In genomic region chr8:84237542-84238229, GRCm38 (mm10) we compare ENCODE assay signal across 8 mouse cellular contexts. TPM values are rescaled to one million over a fixed set of nuclear protein-coding genes. Genes with fewer than 3 reads are reported as not detected.
DNase-seq lines count a peak whose midpoint lies in the region; ATAC-seq and TF ChIP-seq lines count a peak whose summit lies in the region.

No protein-coding gene starts in this region.

- 17% methylated on average over 19 of the region's 19 CpGs for WGBS in bone marrow, adult 2 months
- WGBS in heart, postnatal 0 days: 13% methylated on average over 19 of the region's 19 CpGs
- 15% methylated on average over 19 of the region's 19 CpGs for WGBS in liver, postnatal 0 days (ENCODE audit: insufficient replicate concordance)
- WGBS in stomach, embryonic 14.5 days: 13% methylated on average over 19 of the region's 19 CpGs

- H3K36me3 ChIP-seq in heart, postnatal 0 days (replicated peaks; ENCODE audit: control insufficient read depth, insufficient read depth, low read length): 0 out of 2 replicates have a peak, but pooled peaks cover 11% of the 10 kb centered on the region
- 0 out of 2 replicates have a peak, but pooled peaks cover 4% of the 10 kb centered on the region for H3K36me3 ChIP-seq in liver, postnatal 0 days (replicated peaks; ENCODE audit: insufficient read depth, low read length)
- 0 out of 2 replicates have a peak, but pooled peaks cover 4% of the 10 kb centered on the region for H3K36me3 ChIP-seq in stomach, embryonic 14.5 days (ENCODE audit: control insufficient read depth, insufficient read depth, low read length)

- peak; percentile 96 for DNase-seq in heart, adult 11 months
- DNase-seq in heart, postnatal 25 days (ENCODE audit: low spot score): no peak
- no peak for DNase-seq in heart, postnatal 0 days (ENCODE audit: low spot score)
- no peak for DNase-seq in liver, postnatal 0 days
- no peak for DNase-seq in gastrocnemius, adult 8-10 months (ENCODE audit: low spot score in 2 of 2)
- DNase-seq in cerebellum, adult 11 months: no peak

- no peaks in the 10 kb centered on the region for H3K9me3 ChIP-seq in heart, postnatal 0 days (replicated peaks; ENCODE audit: control insufficient read depth, low read length)
- no peaks in the 10 kb centered on the region for H3K9me3 ChIP-seq in liver, postnatal 0 days (ENCODE audit: low read length)
- no peaks in the 10 kb centered on the region for H3K9me3 ChIP-seq in stomach, embryonic 14.5 days (ENCODE audit: control insufficient read depth, low read depth, low read length)

- no peaks in the 10 kb centered on the region for H3K27me3 ChIP-seq in heart, postnatal 0 days (ENCODE audit: control insufficient read depth, insufficient read depth, low read length)
- H3K27me3 ChIP-seq in liver, postnatal 0 days (ENCODE audit: insufficient read depth, low read length): no peaks in the 10 kb centered on the region
- no peaks in the 10 kb centered on the region for H3K27me3 ChIP-seq in stomach, embryonic 14.5 days (ENCODE audit: control insufficient read depth, insufficient read depth, low read length)

- peak overlapping the region; percentile 74 for H3K9ac ChIP-seq in heart, postnatal 0 days (replicated peaks; ENCODE audit: low read depth, low read length)
- peak overlapping the region; percentile 56 for H3K9ac ChIP-seq in liver, postnatal 0 days (replicated peaks)
- H3K9ac ChIP-seq in stomach, embryonic 14.5 days (replicated peaks; ENCODE audit: low read depth, low read length): peak overlapping the region; percentile 51

- H3K4me1 ChIP-seq in bone marrow, adult 2 months (ENCODE audit: control insufficient read depth, insufficient read depth, low read length): peaks cover 3% of the 10 kb centered on the region; the same call in 1 of the 2 replicates
- H3K4me1 ChIP-seq in heart, postnatal 0 days (ENCODE audit: control insufficient read depth, insufficient read depth): peaks cover 19% of the 10 kb centered on the region; the same call in 1 of the 2 replicates
- H3K4me1 ChIP-seq in liver, postnatal 0 days (ENCODE audit: insufficient read depth): peaks cover 18% of the 10 kb centered on the region
- H3K4me1 ChIP-seq in stomach, embryonic 14.5 days (ENCODE audit: control insufficient read depth, insufficient read depth, low read length): peaks cover 16% of the 10 kb centered on the region; the same call in 1 of the 2 replicates

- TF ChIP-seq EP300 in heart, postnatal 0 days (IDR thresholded peaks at IDR 0.05; ENCODE audit: low read depth): no peak
- no peak for TF ChIP-seq EP300 in liver, postnatal 0 days (IDR thresholded peaks at IDR 0.05; ENCODE audit: low read depth)

- peak overlapping the region; percentile 64 for H3K4me3 ChIP-seq in bone marrow, adult 2 months (replicated peaks; ENCODE audit: control insufficient read depth, low read depth, low read length)
- peak overlapping the region; percentile 99 for H3K4me3 ChIP-seq in heart, postnatal 0 days (ENCODE audit: low read depth, low read length)
- peak overlapping the region; percentile 78 for H3K4me3 ChIP-seq in liver, postnatal 0 days (ENCODE audit: low read depth, low read length)
- H3K4me3 ChIP-seq in stomach, embryonic 14.5 days (ENCODE audit: low read depth, low read length): peak overlapping the region; percentile 89

- no peak for TF ChIP-seq POLR2A in bone marrow, adult 2 months (IDR thresholded peaks at IDR 0.05; ENCODE audit: borderline replicate concordance, control insufficient read depth, low read depth, low read length)

- H3K4me2 ChIP-seq in heart, postnatal 0 days (ENCODE audit: low read depth, low read length): peak overlapping the region; percentile 82
- peak overlapping the region; percentile 94 for H3K4me2 ChIP-seq in liver, postnatal 0 days (ENCODE audit: low read depth, low read length)
- peak overlapping the region; percentile 58 for H3K4me2 ChIP-seq in stomach, embryonic 14.5 days (replicated peaks; ENCODE audit: low read depth, low read length)

- H3K27ac ChIP-seq in bone marrow, adult 2 months (ENCODE audit: control insufficient read depth, insufficient read depth, low read depth, low read length, poor library complexity): peak overlapping the region; percentile 39
- peak overlapping the region; percentile 83 for H3K27ac ChIP-seq in heart, postnatal 0 days (ENCODE audit: low read depth)
- peak overlapping the region; percentile 76 for H3K27ac ChIP-seq in liver, postnatal 0 days (ENCODE audit: low read depth)
- peak overlapping the region; percentile 44; the same call in 1 of the 2 replicates for H3K27ac ChIP-seq in stomach, embryonic 14.5 days (ENCODE audit: low read length)

- intact Hi-C loops in heart, postnatal 25 days (cut with DNase I): loop anchor here (10.0 kb wide), 2 partner anchors 47 to 53 kb away; partner anchors contain the start of gene Nanos3

- TF ChIP-seq CTCF in bone marrow, adult 2 months (IDR thresholded peaks at IDR 0.05; ENCODE audit: control insufficient read depth, insufficient read depth, low read length): no peak
- no peak for TF ChIP-seq CTCF in heart, postnatal 0 days (IDR thresholded peaks at IDR 0.05; ENCODE audit: low read depth)
- no peak for TF ChIP-seq CTCF in liver, postnatal 0 days (IDR thresholded peaks at IDR 0.05; ENCODE audit: low read depth)

- ATAC-seq in heart, postnatal 0 days (ENCODE audit: insufficient read depth, low read depth): no peak; the same call in 1 of the 2 replicates
- ATAC-seq in liver, postnatal 0 days: 0 out of 2 replicates have a peak, but pooled peaks have one; percentile 12
- no peak for ATAC-seq in stomach, embryonic 14.5 days (ENCODE audit: insufficient number of reproducible peaks, insufficient read depth, low FRiP score, low read depth)

RNA-seq across cellular contexts. Expression of gene Zswim4, which starts 0.8 kb away (rescaled TPM):
- 1 to 10 TPM; 8.2 to 8.8 TPM for total RNA-seq in heart, postnatal 25 days (2021)
- 2.0 and 4.0 TPM in 2 replicates for polyA plus RNA-seq in bone marrow, adult 2 months (2011; ENCODE audit: insufficient read depth, insufficient read length, low replicate concordance, missing spikeins)
- 23.8 and 31.4 TPM in 2 replicates for total RNA-seq in heart, postnatal 0 days (2014; rRNA removed; ENCODE audit: low replicate concordance)
- polyA plus RNA-seq in heart, postnatal 0 days (2015; fragmentation: Nextera tagmentation; extraction: Ambion mirVana): 4.6 and 5.8 TPM in 2 replicates
- polyA plus RNA-seq in liver, postnatal 0 days (2015; fragmentation: Nextera tagmentation; extraction: Ambion mirVana): 1.4 and 1.6 TPM in 2 replicates
- polyA plus RNA-seq in stomach, embryonic 14.5 days (2014; fragmentation: Nextera tagmentation; extraction: Ambion mirVana): 9.3 and 9.5 TPM in 2 replicates
- 1 to 10 TPM; 6.8 to 7.9 (median 7.0) TPM for total RNA-seq in gastrocnemius, adult 8-10 months (2022)

RNA-seq across cellular contexts. Expression of gene D8Ertd738e, which starts 11.8 kb away (rescaled TPM):
- 100 to 1,000 TPM; 227 to 240 TPM for total RNA-seq in heart, postnatal 25 days (2021)
- polyA plus RNA-seq in bone marrow, adult 2 months (2011; ENCODE audit: insufficient read depth, insufficient read length, low replicate concordance, missing spikeins): 101 and 196 TPM in 2 replicates
- total RNA-seq in heart, postnatal 0 days (2014; rRNA removed; ENCODE audit: low replicate concordance): 90.3 and 93.2 TPM in 2 replicates
- 382 and 414 TPM in 2 replicates for polyA plus RNA-seq in heart, postnatal 0 days (2015; fragmentation: Nextera tagmentation; extraction: Ambion mirVana)
- polyA plus RNA-seq in liver, postnatal 0 days (2015; fragmentation: Nextera tagmentation; extraction: Ambion mirVana): 189 and 201 TPM in 2 replicates
- polyA plus RNA-seq in stomach, embryonic 14.5 days (2014; fragmentation: Nextera tagmentation; extraction: Ambion mirVana): 341 and 358 TPM in 2 replicates
- 100 to 1,000 TPM; 142 to 179 (median 152) TPM for total RNA-seq in gastrocnemius, adult 8-10 months (2022)

RNA-seq across cellular contexts. Expression of gene Mri1, which starts 19.4 kb away (rescaled TPM):
- total RNA-seq in heart, postnatal 25 days (2021): 10 to 100 TPM; 10.2 to 10.3 TPM
- 11.1 and 26.0 TPM in 2 replicates for polyA plus RNA-seq in bone marrow, adult 2 months (2011; ENCODE audit: insufficient read depth, insufficient read length, low replicate concordance, missing spikeins)
- 25.8 and 74.7 TPM in 2 replicates for total RNA-seq in heart, postnatal 0 days (2014; rRNA removed; ENCODE audit: low replicate concordance)
- 37.3 and 39.2 TPM in 2 replicates for polyA plus RNA-seq in heart, postnatal 0 days (2015; fragmentation: Nextera tagmentation; extraction: Ambion mirVana)
- polyA plus RNA-seq in liver, postnatal 0 days (2015; fragmentation: Nextera tagmentation; extraction: Ambion mirVana): 40.9 and 41.9 TPM in 2 replicates
- 69.7 and 73.7 TPM in 2 replicates for polyA plus RNA-seq in stomach, embryonic 14.5 days (2014; fragmentation: Nextera tagmentation; extraction: Ambion mirVana)
- 10 to 100 TPM; 13.3 to 18.8 (median 16.4) TPM for total RNA-seq in gastrocnemius, adult 8-10 months (2022)

RNA-seq across cellular contexts. Expression of gene Ccdc130, which starts 32.5 kb away (rescaled TPM):
- total RNA-seq in heart, postnatal 25 days (2021): 10 to 100 TPM in 1 of 2 experiments, 1 to 10 TPM in 1; 9.2 to 10.3 TPM
- polyA plus RNA-seq in bone marrow, adult 2 months (2011; ENCODE audit: insufficient read depth, insufficient read length, low replicate concordance, missing spikeins): 9.4 and 27.9 TPM in 2 replicates
- total RNA-seq in heart, postnatal 0 days (2014; rRNA removed; ENCODE audit: low replicate concordance): 7.0 and 14.4 TPM in 2 replicates
- polyA plus RNA-seq in heart, postnatal 0 days (2015; fragmentation: Nextera tagmentation; extraction: Ambion mirVana): 12.2 and 12.7 TPM in 2 replicates
- polyA plus RNA-seq in liver, postnatal 0 days (2015; fragmentation: Nextera tagmentation; extraction: Ambion mirVana): 4.7 and 6.5 TPM in 2 replicates
- 20.2 and 20.7 TPM in 2 replicates for polyA plus RNA-seq in stomach, embryonic 14.5 days (2014; fragmentation: Nextera tagmentation; extraction: Ambion mirVana)
- 1 to 10 TPM; 4.7 to 8.2 (median 5.8) TPM for total RNA-seq in gastrocnemius, adult 8-10 months (2022)

RNA-seq across cellular contexts. Expression of gene Nanos3, which starts 52.7 kb away (rescaled TPM):
- total RNA-seq in heart, postnatal 25 days (2021): 1 to 10 TPM in 1 of 2 experiments, under 1 TPM in 1; 0.73 to 1.4 TPM
- 3.0 TPM in 1 of 2 replicates, not detected in the other for polyA plus RNA-seq in bone marrow, adult 2 months (2011; ENCODE audit: insufficient read depth, insufficient read length, low replicate concordance, missing spikeins)
- 1.4 TPM in 1 of 2 replicates, not detected in the other for total RNA-seq in heart, postnatal 0 days (2014; rRNA removed; ENCODE audit: low replicate concordance)
- 4.6 and 6.0 TPM in 2 replicates for polyA plus RNA-seq in heart, postnatal 0 days (2015; fragmentation: Nextera tagmentation; extraction: Ambion mirVana)
- polyA plus RNA-seq in liver, postnatal 0 days (2015; fragmentation: Nextera tagmentation; extraction: Ambion mirVana): 0.34 and 0.79 TPM in 2 replicates
- 3.3 and 5.0 TPM in 2 replicates for polyA plus RNA-seq in stomach, embryonic 14.5 days (2014; fragmentation: Nextera tagmentation; extraction: Ambion mirVana)
- not detected for total RNA-seq in gastrocnemius, adult 8-10 months (2022)
